In the genomic region with DNA sequence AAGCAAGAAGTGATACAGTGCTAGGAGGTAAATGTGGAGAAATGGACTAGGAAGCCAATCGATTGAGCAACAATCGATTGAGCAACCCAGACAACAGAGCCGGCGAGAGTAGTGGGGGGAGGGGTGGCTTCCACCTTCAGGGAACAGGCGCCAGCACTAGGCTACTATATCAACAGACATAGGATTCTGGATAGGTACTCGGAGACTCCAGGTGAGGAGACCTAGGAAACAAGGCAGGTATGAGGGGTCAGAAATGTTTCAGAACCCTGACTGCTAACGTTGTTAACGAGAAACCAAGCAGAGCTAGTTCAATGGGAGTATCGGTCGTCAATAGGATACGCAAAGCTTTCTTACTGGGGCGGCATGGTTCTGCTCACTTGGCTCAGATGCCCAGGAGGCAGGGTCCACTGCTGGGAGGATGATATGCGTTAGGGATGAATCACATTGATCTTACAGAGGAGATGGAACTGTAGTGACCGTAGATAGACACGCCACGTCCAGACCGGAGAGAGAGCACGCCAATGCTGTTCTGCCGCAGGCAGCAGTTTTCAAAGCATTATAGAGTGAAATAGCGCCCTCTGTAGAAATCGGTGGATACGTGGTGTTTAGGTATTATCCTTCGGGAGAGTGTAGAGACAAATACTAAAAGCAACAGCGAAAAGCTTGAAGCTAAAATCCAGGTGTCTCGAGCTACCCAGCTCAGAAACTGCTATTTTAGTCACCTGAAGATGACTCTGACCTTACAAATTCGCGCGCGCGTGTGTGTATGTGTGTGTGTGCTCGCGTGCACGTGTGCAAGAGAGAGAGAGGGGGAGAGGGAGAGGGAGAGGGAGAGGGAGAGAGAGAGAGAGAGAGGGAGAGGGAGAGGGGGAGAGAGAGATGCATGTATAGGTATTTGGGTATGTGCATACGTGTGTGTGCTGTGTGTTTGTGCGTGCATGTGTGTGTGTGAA, we compare ENCODE assay signal across 8 mouse cellular contexts. TPM values are rescaled to one million over a fixed set of nuclear protein-coding genes. Genes with fewer than 3 reads are reported as not detected.
DNase-seq lines count a peak whose midpoint lies in the region; ATAC-seq and TF ChIP-seq lines count a peak whose summit lies in the region.

No protein-coding gene starts in this region.

- peak; percentile 96 for ATAC-seq in erythroblast, adult 5-6 weeks (replicated peaks; ENCODE audit: low FRiP score, poor library complexity, severe bottlenecking)
- peak; percentile 87 for ATAC-seq in limb, embryonic 14.5 days (ENCODE audit: low FRiP score, low read depth)
- peak; percentile 92 for ATAC-seq in midbrain, embryonic 16.5 days

- peak overlapping the region; percentile 54 for H3K4me3 ChIP-seq in limb, embryonic 14.5 days (replicated peaks; ENCODE audit: low read length)
- H3K4me3 ChIP-seq in midbrain, embryonic 16.5 days (ENCODE audit: low read depth, low read length), result peak overlapping the region; percentile 56

- no peaks in the 10 kb centered on the region for H3K9me3 ChIP-seq in limb, embryonic 14.5 days (ENCODE audit: control insufficient read depth, low read length)
- no peaks in the 10 kb centered on the region for H3K9me3 ChIP-seq in midbrain, embryonic 16.5 days (replicated peaks; ENCODE audit: control insufficient read depth, low read length, poor library complexity, severe bottlenecking)

- H3K27ac ChIP-seq in limb, embryonic 14.5 days (replicated peaks; ENCODE audit: low read depth, low read length), result peak overlapping the region; percentile 44
- H3K27ac ChIP-seq in midbrain, embryonic 16.5 days (ENCODE audit: low read length), result peak overlapping the region; percentile 85

- peak overlapping the region; percentile 59 for H3K4me2 ChIP-seq in limb, embryonic 14.5 days (replicated peaks; ENCODE audit: low read depth, low read length, severe bottlenecking)
- peak overlapping the region; percentile 64 for H3K4me2 ChIP-seq in midbrain, embryonic 16.5 days (ENCODE audit: low read length)

- TF ChIP-seq POLR2A in brain, embryonic 14.5 days (IDR thresholded peaks at IDR 0.05; ENCODE audit: borderline replicate concordance, extremely low read depth, insufficient read depth, insufficient read length, poor library complexity, severe bottlenecking), result peak; percentile 59; the same call in 1 of the 2 replicates
- TF ChIP-seq POLR2A in limb, embryonic 14.5 days (IDR thresholded peaks at IDR 0.05; ENCODE audit: borderline replicate concordance, extremely low read depth, insufficient read depth, insufficient read length), result peak; percentile 82; the same call in 1 of the 2 replicates

- no peaks in the 10 kb centered on the region for H3K4me1 ChIP-seq in limb, embryonic 14.5 days (ENCODE audit: control insufficient read depth, insufficient read depth, low read length)
- peaks cover 10% of the 10 kb centered on the region for H3K4me1 ChIP-seq in midbrain, embryonic 16.5 days (ENCODE audit: control insufficient read depth, insufficient read depth, low read length)

- peak overlapping the region; percentile 62 for H3K9ac ChIP-seq in limb, embryonic 14.5 days (ENCODE audit: low read depth, low read length, severe bottlenecking)
- peak overlapping the region; percentile 75 for H3K9ac ChIP-seq in midbrain, embryonic 16.5 days (ENCODE audit: low read depth, low read length)

- peak; percentile 64; the same call in 1 of the 2 replicates for TF ChIP-seq CTCF in brain, embryonic 14.5 days (IDR thresholded peaks at IDR 0.05; ENCODE audit: borderline replicate concordance, extremely low read depth, insufficient read depth, insufficient read length)

- WGBS in limb, embryonic 14.5 days, result 4% methylated on average over 35 of the region's 35 CpGs
- WGBS in midbrain, embryonic 16.5 days, result 3% methylated on average over 35 of the region's 35 CpGs

- DNase-seq in CD4-positive helper T cell, adult 2 months (ENCODE audit: low read depth, low spot score), result peak; percentile 83
- DNase-seq in brain, embryonic 14.5 days (ENCODE audit: low read depth), result peak; percentile 94
- peak; percentile 64 to 75 for DNase-seq in heart, adult 9 months (ENCODE audit: low spot score in 2 of 2)
- DNase-seq in kidney, adult 9 months, result peak; percentile 89
- peak; percentile 92 for DNase-seq in limb, embryonic 14.5 days (ENCODE audit: low spot score)
- peak; percentile 59 to 73 for DNase-seq in spleen, postnatal 10 days (ENCODE audit: low spot score in 2 of 2)

- H3K27me3 ChIP-seq in limb, embryonic 14.5 days (ENCODE audit: control insufficient read depth, insufficient read depth, low read length), result no peaks in the 10 kb centered on the region
- H3K27me3 ChIP-seq in midbrain, embryonic 16.5 days (ENCODE audit: control insufficient read depth, insufficient read depth, low read depth, low read length), result no peaks in the 10 kb centered on the region

- no peaks in the 10 kb centered on the region for H3K36me3 ChIP-seq in limb, embryonic 14.5 days (ENCODE audit: control insufficient read depth, insufficient read depth, low read length)
- H3K36me3 ChIP-seq in midbrain, embryonic 16.5 days (ENCODE audit: control insufficient read depth, insufficient read depth, low read length), result 0 out of 2 replicates have a peak, but pooled peaks cover 4% of the 10 kb centered on the region

RNA-seq across cellular contexts. Expression of gene Cdkl4, which starts 24.0 kb away (rescaled TPM):
- polyA plus RNA-seq in brain, embryonic 14.5 days (2012; rRNA removed), result 2.6 and 3.3 TPM in 2 replicates
- total RNA-seq in erythroblast, adult 5-6 weeks (2015; ENCODE audit: low replicate concordance), result not detected in 2 replicates
- 0.42 and 1.0 TPM in 2 replicates for total RNA-seq in erythroblast, adult 5-6 weeks (2017; ENCODE audit: low replicate concordance)
- 0.24 and 0.26 TPM in 2 replicates for polyA plus RNA-seq in limb, embryonic 14.5 days (2012; rRNA removed)
- 0.06 and 0.19 TPM in 2 replicates for polyA plus RNA-seq in limb, embryonic 14.5 days (2014; fragmentation: Nextera tagmentation; extraction: Ambion mirVana)
- polyA plus RNA-seq in midbrain, embryonic 16.5 days (2015; fragmentation: Nextera tagmentation; extraction: Ambion mirVana), result 6.3 and 6.4 TPM in 2 replicates

Comparison
In these comparisons a context has a peak if more than half of its experiments do, and no peak if none do; other contexts are left out.
1. Peak in every context shown above with its lines: DNase-seq, ATAC-seq, H3K4me3 ChIP-seq and H3K27ac ChIP-seq.